Mouse (Mus musculus): ENCODE data around the gene Smtnl2.

Gene Smtnl2

DNA sequence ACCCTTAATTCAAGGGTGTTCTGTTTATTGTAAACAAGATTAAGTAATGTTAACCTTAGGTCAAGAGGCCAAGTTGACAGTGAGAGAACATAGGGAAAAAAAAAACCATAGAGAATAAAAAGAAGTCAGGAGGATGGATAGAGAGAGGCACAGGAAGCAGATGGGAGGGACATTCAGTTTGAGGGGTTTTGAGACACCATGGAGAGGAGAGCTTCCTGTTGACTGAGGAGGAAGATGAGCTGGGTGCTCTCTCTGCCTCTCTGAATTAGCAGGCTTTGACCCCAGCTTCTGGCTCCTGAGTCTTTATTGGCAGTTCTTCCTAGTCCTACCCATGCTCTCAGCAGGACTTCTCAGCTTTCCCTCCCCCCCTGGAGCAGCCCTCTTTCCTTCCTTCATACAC is 13.7 kb upstream of the Smtnl2 start:
- no peak for DNase-seq

DNA sequence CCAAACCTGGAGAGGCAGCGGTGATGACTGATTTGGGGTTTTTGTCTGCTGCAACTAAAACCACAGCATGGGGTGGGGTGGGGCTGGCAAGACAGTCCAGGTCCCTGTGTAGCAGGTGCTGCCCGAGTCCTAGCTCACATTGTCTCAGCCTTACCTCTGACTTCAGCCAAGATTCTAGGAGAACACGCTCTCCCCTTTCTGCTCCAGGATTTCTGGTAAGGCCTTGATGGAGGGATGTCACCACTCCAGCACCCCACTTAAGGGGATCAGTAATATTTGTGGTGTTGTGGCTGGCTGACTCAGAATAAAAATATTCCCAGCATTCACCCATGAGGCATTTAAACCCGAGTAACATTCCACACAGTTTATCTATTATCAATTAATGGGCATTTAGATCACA is 12.2 kb upstream of the Smtnl2 start:
- no peak for DNase-seq

DNA sequence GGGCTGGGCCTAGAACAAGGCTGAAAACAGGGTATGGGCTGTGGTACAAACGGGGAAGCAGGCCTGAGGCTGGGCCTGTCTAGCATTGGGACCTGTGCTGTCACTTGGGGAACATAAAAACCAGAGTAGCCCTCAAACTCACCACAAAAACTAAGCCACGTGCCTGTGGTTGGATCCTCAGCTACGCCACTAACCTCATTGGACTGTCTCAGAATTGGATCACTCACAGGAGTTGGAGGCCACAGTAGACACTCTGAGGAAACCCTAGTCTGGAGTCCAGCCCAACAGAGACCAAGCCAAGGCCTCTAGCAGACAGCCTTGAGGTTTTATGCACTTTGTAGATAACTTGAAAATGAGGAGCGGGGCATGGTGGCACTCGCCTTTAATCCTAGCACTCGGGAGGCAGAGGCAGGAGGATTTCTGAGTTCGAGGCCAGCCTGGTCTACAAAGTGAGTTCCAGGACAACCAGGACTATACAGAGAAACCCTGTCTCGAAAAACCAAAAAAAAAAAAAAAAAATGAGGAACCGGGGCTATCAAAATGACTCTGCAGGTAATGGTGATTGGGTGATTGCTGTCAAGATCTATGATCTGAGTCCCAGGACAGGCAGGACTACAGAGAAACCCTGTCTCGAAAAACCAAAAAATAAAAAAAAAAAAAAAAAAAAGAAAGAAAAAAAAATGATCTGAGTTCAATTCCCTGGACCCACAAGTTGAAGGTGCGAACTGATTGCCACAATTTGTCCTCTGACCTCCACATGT is 10.2 kb upstream of the Smtnl2 start:
- DNase-seq = no peak

DNA sequence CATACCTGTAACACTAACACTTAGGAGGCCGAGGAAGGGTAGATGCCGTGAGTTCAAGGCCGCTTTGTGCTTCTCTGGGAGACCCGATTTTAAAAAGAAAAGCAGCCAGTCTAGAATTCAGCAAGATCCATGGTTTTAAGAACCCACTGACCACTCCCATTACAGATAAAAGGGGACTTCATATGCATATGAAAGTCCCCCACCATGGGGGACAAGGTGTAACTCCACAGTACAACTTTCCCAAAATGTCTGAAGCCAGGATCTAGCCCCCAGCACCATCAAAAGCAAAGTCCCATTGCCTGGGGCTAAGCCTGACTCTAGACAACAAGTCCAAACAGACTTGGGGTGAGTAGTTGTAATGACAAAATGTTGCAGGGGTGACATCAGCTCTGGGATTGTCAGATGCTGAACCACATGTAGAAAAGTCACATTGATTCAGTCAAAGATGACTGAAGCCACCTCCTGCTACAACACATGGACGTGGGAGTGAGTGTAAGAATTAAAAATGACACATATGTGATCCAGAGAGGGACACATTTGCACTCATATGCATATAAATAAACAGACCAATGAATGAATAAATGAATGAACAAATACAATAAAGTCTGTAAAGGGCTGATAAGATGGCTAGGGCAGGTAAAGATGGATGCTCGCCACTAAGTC is 9.1 kb upstream of the Smtnl2 start:
- no peak for DNase-seq

DNA sequence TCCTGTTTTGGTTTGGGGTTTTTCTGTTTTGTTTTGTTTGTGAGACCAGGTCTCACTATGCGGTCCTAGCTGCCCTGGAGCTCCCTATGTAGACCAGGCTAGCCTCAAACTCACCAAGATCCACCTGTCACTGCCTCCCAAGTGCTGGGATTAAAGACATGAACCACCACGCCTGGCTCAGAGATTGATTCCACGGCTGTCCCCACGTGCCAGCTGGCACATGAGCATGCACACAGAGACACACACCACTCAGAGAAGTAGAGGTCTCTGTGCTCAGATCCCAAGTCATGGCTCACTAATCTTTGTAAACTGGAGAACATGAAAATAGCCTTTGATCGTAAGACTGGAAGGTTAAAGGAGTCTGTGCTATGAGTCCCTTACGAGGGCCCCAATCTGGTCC is 7.5 kb upstream of the Smtnl2 start:
- no peak for DNase-seq

DNA sequence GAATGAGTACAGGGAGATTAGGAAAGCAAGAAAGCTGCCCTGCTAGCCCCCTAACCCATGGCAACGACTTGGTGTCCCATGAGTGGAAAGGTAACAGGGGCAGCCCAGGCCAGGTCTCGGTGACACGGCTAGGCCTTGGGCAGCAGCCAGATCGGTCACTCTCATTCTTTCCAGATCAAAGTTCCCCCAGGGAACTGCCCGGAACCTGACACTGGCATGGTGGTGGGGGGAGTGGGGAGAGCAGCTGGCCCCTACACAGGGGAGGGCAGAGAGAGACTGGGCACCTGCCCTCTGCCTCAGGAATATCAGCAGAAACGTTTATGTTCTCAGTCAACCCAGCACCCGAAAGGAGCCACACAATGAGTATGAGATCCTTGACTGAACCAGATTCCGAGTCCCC is 6.7 kb upstream of the Smtnl2 start:
- DNase-seq = no peak

DNA sequence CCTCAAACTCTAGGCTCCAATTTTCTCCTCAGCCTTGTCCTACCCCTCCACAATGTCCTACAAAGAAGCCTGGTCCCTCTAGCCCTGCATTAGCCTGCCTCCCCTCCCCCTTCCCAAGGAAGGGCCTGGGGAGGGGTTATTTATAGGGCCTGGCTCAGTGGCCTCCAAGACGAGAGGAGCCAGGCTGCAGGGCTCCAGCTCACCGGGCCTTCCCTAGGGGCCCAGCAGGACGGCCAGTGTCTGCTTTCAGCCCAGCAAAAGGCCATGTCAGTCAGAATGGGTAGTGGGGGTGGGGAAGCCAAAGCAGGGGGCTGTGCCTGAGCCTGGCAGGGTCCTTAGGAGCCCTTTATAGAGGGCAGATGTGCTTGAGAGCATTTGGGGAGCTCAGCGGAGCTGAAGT is 5.9 kb upstream of the Smtnl2 start:
- no peak for DNase-seq

DNA sequence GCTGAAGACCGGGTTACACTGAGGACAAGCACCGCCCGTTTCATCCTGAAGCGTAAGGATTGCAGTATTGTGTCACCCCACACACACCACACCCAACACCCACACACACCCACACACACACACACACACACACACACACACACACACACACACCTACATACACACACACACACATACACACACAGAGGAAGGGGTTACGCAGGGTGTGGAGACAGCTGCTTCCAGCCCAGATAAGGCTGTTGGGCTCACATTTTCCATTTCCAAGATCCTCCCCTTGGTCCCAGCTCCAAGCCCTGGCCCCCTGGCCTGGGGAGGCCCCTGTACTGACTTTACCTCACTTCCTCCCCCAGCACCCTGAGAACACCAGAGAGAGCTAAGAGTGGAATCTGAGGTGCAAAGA is 5.2 kb upstream of the Smtnl2 start:
- DNase-seq = no peak

DNA sequence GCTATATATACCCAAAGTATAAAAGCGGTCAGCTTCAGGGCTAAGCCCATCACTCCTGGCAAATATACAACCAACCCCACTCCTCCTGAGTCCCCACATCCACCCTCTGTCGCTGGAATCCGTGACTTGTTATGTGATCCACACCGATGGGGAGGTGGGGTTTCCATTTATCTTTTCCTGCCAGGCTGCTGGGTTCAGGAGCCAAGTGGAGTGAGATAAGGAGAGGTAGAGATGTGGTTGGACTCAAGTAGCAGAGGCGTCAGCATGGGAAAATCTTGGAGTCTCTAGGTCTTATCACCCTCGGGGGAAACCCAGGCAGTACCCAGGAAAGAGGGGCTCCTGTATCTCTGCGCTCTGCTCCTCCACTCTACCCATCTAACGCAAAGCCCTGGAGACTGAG is 3.6 kb upstream of the Smtnl2 start:
- DNase-seq = no peak

DNA sequence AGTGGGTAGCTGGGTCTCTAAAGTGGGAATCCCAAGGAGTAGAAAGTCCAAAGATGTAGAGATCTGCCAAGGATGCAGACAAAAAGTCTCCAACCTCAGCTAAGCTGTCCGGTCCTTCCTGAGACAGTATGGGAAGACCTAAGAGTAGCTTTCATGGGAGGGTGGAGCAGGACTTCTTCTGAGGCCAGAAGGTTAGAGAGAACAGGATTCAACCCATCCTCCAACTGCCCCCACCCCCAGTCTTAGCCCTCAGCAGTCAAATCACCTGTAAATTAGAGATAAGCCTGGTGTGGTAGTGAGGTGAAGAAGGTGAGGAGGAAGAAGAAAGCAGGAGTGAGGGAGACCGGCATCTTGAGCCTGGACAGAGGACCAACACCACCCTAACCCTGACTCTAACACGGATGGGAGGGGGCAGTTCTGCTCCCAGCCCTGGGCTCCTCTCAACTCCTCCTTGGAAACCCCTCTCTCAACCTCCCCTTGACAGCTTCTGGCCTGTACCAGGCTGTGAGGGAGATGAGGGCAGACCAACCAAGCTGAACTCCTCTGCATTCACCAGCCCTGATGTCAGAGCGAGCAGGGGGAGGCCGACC is 2.2 kb upstream of the Smtnl2 start:
- DNase-seq = no peak

DNA sequence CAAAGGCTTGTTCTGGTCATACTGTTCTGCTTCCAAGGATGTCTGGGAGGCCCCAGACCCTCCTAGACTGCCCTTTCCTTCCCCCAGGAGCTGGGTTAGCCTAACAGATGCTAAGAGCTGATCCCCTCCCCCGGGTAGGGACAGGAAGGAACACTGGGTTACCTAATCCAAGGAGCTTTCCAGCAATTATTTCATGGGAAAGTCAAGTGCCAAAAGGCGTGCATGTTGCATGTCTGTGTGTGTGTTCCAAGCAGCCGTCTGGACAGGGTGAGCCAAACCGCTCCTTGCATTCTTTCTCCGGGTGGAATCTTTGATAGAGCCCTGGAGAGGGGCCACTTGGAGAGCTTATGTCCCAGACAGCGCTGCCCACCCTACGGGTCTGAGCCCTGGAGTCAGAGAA is 1.5 kb upstream of the Smtnl2 start:
- DNase-seq = no peak

DNA sequence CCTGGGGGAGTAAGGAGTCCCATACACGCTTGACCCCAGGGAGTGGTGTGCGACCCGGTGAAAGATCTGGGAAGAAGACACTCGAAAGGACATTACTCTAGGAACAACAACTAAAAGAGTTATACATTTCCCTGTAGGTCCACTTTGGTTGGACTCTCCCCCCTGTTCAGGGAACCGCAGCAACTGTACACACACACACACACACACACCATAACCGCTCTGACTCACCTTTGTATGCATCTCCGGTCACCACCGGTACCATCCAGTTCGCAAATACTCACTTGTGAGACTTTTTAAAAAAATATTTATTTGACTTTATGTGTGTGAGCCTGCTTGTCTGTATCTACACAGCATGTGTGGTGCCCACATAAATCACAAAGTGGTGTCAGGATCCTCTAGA is 432 bp upstream of the Smtnl2 start:
- no peak for DNase-seq

DNA sequence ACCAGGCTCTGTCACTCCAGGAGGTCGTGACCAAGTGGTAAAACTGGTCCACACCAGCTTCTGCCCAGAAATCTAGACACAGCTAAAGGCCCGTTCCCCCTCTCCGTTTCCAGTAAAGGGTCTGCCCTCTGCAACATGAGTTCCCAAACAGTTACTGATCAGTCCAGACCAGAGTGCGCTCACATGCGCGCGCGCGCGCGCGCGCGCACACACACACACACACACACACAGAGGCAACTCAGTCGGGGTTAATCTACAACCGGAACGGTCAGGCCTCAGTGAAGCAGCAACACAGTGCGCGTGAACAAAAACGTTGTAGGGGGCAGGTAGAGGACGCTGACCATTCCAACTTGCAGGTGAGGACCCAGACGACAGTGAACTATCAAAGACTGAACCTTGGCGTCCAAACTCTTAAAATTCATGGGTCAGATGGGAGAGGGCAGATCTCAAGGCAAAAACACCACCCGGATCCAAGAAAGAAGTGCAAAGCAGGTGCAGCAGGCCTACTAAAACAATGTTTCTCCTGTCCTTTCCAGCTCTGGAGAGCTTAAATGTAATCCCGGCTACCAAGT is 906 bp downstream of the Smtnl2 start:
- no peak for DNase-seq

DNA sequence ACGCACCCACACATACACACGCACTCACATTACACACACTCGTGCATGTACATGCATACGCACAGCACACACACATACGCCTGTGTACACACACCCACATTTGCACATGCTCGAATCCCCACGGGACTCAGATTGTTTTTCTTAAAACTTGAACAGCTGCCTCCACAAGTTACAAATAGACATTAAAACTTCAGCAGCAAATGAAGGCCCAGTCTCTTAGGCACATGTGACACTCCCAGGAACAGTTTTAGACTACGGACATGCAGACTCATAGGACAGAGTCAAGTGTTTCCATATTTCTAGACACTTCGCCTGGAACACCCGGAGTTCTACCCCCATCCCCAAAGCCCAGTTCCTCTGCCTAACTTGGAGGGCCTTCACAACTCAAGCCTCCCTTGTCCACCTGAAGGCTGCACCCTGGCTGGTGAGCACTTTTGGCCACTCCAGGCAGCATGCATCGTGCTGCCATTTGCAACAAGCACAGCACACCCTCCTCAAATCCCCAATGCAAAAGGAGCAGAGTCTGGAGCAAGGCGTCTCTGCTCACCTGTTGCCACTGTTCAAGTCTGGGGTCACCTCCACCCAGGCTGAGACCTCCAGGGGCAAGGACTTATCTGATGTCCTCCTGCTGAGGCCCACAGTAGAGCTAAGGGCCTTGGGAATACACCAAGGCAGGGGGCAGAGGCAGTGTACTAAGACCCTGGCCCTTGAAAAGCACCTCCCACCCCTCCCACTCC is 1.7 kb downstream of the Smtnl2 start:
- no peak for DNase-seq

DNA sequence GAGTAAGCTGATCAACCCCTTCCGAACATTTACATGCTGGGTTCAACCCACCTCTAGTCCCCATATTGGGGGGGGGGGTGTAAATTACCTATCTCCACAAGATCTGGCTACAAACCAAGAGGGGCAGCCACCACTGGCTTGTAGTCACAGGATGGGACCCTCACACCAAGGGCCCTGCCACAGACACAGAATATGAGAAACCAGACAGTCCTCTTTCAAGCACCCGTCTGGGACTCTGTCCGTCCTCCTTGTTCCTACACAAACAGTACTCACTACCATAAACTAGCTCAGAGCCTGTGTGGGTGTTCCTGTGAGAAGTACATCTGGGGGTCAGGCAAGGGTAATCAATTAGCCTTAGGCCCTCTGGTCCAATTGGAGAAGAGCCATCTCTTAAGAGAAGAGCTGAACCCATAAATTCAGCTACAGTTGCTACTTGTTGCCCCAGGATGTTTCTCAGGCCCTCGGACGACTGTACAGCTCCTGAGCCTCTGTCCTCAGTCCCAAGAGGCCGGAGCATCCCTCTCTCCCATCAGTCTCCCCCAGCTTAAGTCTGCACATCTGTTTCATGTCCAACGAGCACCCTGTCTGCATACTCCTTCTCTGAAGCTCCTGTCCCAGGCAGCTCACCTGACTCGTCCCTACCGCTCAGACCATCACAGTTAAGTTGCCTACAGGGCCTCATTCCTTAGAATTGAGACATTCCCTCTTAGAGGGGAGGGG is 2.9 kb downstream of the Smtnl2 start:
- no peak for DNase-seq

DNA sequence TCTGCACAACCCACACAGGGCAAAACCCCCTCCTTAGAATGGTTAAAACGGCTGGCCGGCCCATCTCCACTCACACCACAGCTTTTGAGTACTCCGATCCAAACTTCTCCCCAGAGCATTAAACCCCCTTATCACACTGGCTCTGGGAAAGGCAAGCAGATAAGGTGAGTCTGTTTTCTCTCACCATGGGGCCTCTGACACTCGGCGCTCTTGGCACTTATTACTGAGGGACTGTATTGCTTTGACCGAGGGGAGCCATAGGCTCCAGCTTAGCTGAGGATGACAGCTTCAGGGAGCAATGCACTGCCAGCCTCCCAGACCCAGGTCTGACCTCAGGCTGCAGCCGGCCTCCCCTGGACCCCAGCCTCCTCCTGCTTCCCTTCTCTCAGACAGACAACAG is 3.9 kb downstream of the Smtnl2 start:
- no peak for DNase-seq

DNA sequence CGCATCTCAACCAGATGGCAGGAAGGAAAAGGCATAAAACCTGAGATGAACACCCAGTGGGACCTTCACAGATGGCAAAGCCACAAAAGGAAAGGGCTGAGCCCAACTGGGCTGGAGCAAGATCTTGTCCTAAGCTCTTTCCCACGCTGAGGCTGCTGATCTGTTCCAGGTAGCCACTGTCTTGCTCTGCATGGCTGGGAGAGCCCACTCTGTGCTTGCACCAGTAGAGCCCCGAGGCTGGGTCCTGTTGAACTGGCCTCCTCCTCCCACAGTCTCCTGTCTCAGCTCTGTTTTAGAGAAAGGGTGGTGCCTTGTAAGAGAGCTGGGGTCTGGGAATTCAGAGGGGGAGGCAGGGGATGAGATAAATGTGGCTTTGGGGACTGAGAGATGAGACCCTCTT is 4.4 kb downstream of the Smtnl2 start:
- DNase-seq = no peak

DNA sequence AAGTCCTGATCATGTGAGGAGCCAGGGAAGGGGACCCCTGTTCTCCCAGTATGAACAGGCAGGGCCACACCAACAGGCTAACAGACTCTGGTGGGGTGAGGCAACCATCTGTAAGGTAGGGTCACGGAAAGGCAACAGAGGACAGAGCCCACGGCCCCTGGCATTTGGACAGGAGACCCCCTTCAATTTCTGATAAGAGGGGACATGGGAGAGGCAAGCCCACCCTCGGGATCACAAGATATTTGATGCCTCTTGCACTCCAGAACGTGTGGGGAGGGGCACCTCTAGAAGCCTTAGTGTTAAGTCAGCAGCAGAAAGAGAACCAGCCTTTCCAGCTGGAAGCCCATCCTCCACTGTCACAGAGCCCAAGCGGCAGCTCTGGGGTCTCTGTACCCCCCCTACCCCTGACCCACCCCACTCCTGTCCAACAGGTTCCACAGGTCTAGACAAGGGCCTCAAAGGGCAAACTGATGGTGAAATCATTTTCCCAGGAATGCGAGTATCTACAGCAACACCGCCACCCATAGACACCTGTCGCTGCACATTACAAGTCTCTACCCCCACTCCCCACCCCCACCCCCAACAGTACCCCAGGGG is 5.3 kb downstream of the Smtnl2 start:
- no peak for DNase-seq

DNA sequence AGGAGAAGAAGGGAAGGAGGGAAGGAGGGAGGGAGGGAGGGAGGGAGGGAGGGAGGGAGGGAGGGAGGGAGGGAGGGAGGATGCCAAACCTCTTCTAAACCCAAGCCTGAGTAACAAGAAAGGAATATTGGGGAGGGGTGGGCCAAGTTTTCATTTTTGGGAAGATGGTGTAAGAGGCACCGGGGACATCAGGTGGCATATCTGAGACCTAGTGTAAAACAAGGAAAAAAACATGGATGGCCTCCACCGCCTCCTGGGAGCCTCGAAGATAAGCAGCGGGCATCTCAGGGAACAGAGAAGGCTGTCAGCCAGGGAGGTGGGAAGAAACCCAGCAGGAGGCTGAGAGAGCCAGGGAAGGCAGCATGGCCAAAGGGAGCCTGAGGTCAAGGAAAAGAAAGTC is 6.0 kb downstream of the Smtnl2 start:
- DNase-seq = no peak

DNA sequence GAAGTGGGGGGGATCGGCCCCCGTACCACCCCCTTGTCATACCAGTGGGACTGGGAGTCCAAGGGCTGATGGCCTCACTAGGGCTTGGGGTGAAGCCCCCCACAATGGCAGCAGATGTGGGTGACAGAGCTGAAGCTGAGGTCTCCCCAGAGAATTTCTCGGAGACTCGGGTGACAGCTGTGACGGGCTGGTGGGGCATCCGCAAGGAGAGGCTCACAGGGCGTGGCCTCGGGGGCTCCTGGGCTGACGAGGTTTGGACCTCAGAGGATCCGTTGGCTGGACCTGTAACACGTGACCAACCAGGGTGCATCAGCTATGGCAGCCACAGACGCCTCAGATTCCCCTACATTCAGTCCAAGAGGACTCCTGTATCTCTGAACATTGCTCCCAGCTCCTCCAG is 8.5 kb downstream of the Smtnl2 start:
- DNase-seq = no peak

DNA sequence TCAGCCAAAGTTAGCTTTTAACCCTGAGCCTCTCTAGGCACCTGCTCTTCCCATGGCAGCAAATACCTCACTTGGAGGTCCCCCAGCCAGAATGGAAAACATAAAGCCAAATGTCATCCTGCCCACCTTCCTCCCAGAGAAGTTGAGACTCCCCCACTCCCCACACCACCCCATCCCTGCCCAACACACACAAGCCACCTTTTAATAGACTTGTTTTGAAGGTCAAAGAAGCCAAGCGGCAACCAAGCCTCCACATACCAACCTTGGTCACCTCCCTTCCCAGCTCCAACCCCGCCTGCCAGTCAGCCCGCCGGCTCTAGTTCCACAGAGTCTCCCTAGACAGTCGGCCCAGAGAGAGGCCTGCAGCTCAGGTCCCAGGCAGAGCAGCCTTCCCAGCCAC is 9.5 kb downstream of the Smtnl2 start:
- no peak for DNase-seq

DNA sequence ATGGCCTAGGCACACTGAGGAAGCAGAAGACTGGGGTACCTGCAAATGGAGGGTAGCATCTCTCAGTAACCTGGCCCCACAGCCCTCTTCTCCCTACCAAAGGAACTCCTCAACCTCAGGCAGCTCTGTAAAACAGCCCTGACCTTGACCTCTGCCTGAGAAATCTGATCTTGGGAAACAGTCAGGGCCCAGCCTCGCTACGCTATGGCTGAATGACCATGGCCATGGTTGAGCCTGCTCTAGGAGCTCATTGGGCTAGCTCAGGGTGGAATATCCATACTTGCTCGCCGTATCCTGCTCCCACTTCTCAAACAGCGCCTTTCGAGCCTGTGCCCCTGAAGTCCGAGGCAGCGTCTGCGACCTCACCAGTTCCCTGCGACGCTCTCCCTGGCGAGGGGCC is 10.4 kb downstream of the Smtnl2 start:
- DNase-seq = no peak
